Mouse (Mus musculus) urinary bladder, adult 2 months (tissue): ENCODE measurements around the gene Gm10803. TPM values are rescaled to one million over a fixed set of nuclear protein-coding genes. Genes with fewer than 3 reads are reported as not detected.

Experiments used
- DNase-seq: peaks from one replicate; pipeline ENCODE4 v3.0.0; 2022; ENCODE audit warnings: low spot score
- polyA plus RNA-seq: library from polyadenylated mRNA; depleted of rRNA; stranded (reverse); fragments of >200 nt; gene quantifications from 2 replicates; pipeline ENCODE4 v1.2.3, GENCODE M21; 2012; rRNA removed

Gm10803 gene
- polyA plus RNA-seq, 1 experiment, result not detected

- no peak for DNase-seq
Observed at GRCm38 (mm10) chr2:93592164-93592790, 31.9 kb downstream of the Gm10803 start.

- DNase-seq, result no peak
Observed at GRCm38 (mm10) chr2:93593121-93593520, 32.8 kb downstream of the Gm10803 start.

GRCm38 (mm10) chr2:93597145-93597544 lies 36.8 kb downstream of the Gm10803 start:
- no peak for DNase-seq

GRCm38 (mm10) chr2:93599731-93600130 lies 39.4 kb downstream of the Gm10803 start:
- DNase-seq, result no peak

- no peak for DNase-seq
Observed at GRCm38 (mm10) chr2:93604601-93605285, 44.4 kb downstream of the Gm10803 start.

GRCm38 (mm10) chr2:93608800-93609199 lies 48.4 kb downstream of the Gm10803 start:
- no peak for DNase-seq

- DNase-seq, result no peak
Observed at GRCm38 (mm10) chr2:93613020-93613419, 52.7 kb downstream of the Gm10803 start.

Other genes starting within 250 kb of the Gm10803 start
- gene Tspan18, start 226.1 kb upstream of the Gm10803 start, polyA plus RNA-seq, result 19.8 and 38.3 TPM in 2 replicates
- 95.1 and 96.4 TPM in 2 replicates for gene Cd82, start 97.4 kb upstream of the Gm10803 start, polyA plus RNA-seq
- gene Alx4, start 81.8 kb downstream of the Gm10803 start, polyA plus RNA-seq, result 0.19 and 0.34 TPM in 2 replicates